Mouse (Mus musculus): ENCODE data around the gene Btn2a2. TPM values are rescaled to one million over a fixed set of nuclear protein-coding genes. Genes with fewer than 3 reads are reported as not detected.

Btn2a2 gene
- total RNA-seq, 2 experiments from 2014 or later: not detected

Small RNA genes lying within 50 kb of the gene (microRNA-seq; reads per million reads assigned to microRNA genes)
- 0 reads per million in 2 experiments for gene Gm44297
- gene n-TStga1: 0 to 0.27 reads per million in 2 experiments

Other genes starting within 250 kb of the Btn2a2 start
- not detected for gene Vmn1r223, start 241.7 kb downstream of the Btn2a2 start, total RNA-seq (2021)
- gene Zfp322a, start 119.6 kb downstream of the Btn2a2 start, total RNA-seq (2021): 10 to 100 TPM; 16.7 to 17.3 TPM
- 1 to 10 TPM; 4.6 to 4.7 TPM for gene Abt1, start 65.0 kb downstream of the Btn2a2 start, total RNA-seq (2021)
- not detected for gene Btn1a1, start 23.0 kb downstream of the Btn2a2 start, total RNA-seq (2021)
- 100 to 1,000 TPM; 225 to 244 TPM for gene Hist1h4h, start 42.2 kb upstream of the Btn2a2 start, total RNA-seq (2021)
- gene Hist1h2af, start 45.0 kb upstream of the Btn2a2 start, total RNA-seq (2021): 10 to 100 TPM in 1 of 2 experiments, 1 to 10 TPM in 1; 6.3 to 16.6 TPM
- 1 to 10 TPM; 3.1 TPM for gene Hist1h3g, start 46.6 kb upstream of the Btn2a2 start, total RNA-seq (2021)
- 1 to 10 TPM; 1.1 to 1.5 TPM for gene Hist1h2bh, start 54.5 kb upstream of the Btn2a2 start, total RNA-seq (2021)
- gene Hist1h3f, start 55.2 kb upstream of the Btn2a2 start, total RNA-seq (2021): 1 to 10 TPM; 4.9 to 6.3 TPM
- 10 to 100 TPM; 24.1 to 27.9 TPM for gene Hist1h4f, start 62.8 kb upstream of the Btn2a2 start, total RNA-seq (2021)
- gene Hist1h1d, start 64.4 kb upstream of the Btn2a2 start, total RNA-seq (2021): 1 to 10 TPM in 1 of 2 experiments, under 1 TPM in 1; 0.94 to 1.0 TPM
- gene Hist1h3e, start 73.5 kb upstream of the Btn2a2 start, total RNA-seq (2021): 10 to 100 TPM; 11.6 to 16.2 TPM
- gene Hist1h2ae, start 82.4 kb upstream of the Btn2a2 start, total RNA-seq (2021): 1 to 10 TPM; 2.9 to 3.0 TPM
- gene Hist1h2bg, start 82.5 kb upstream of the Btn2a2 start, total RNA-seq (2021): 10 to 100 TPM; 18.2 to 25.6 TPM
- 10 to 100 TPM; 10.2 to 10.9 TPM for gene Hist1h2bf, start 85.3 kb upstream of the Btn2a2 start, total RNA-seq (2021)
- 1 to 10 TPM; 2.0 to 4.1 TPM for gene Hist1h2ad, start 85.5 kb upstream of the Btn2a2 start, total RNA-seq (2021)
- gene Hist1h3d, start 86.9 kb upstream of the Btn2a2 start, total RNA-seq (2021): 1 to 10 TPM; 2.4 to 2.5 TPM
- gene Hist1h4d, start 92.7 kb upstream of the Btn2a2 start, total RNA-seq (2021): 10 to 100 TPM; 51.2 to 52.9 TPM
- 10 to 100 TPM in 1 of 2 experiments, 1 to 10 TPM in 1; 8.6 to 10.2 TPM for gene Hist1h2be, start 132.3 kb upstream of the Btn2a2 start, total RNA-seq (2021)
- 10 to 100 TPM; 19.6 to 19.7 TPM for gene Hist1h1e, start 133.7 kb upstream of the Btn2a2 start, total RNA-seq (2021)
- gene Hist1h2ac, start 195.1 kb upstream of the Btn2a2 start, total RNA-seq (2021): 1 to 10 TPM; 1.2 to 1.3 TPM
- 10 to 100 TPM; 71.2 to 76.1 TPM for gene Hist1h2bc, start 195.3 kb upstream of the Btn2a2 start, total RNA-seq (2021)
- not detected for gene Hist1h1t, start 207.0 kb upstream of the Btn2a2 start, total RNA-seq (2021)
- 10 to 100 TPM; 42.5 to 46.8 TPM for gene Hist1h4c, start 209.6 kb upstream of the Btn2a2 start, total RNA-seq (2021)
- 10 to 100 TPM; 60.9 to 64.1 TPM for gene Hfe, start 222.0 kb upstream of the Btn2a2 start, total RNA-seq (2021)
- 100 to 1,000 TPM; 162 to 175 TPM for gene Hist1h1c, start 250.0 kb upstream of the Btn2a2 start, total RNA-seq (2021)